Mouse (Mus musculus) ES-CJ7 (cell line): ENCODE data around the gene Klc1.
"Not testable (repeated sequence)": the region's sequence is repeated elsewhere in the genome, so short reads cannot be mapped to it uniquely, and the experiment has no call there.

Source experiments
- DNase-seq: peaks from one replicate; pipeline ENCODE4 v3.0.0; 2011; ENCODE audit warnings: low read depth, low spot score

Gene Klc1

GRCm38 (mm10) chr12:111758381-111759175 is at the start of gene Klc1:
TSS of gene Klc1 (plus strand) at chr12:111758849.
- DNase-seq = no peak

GRCm38 (mm10) chr12:111710091-111710490 is 48.6 kb upstream of the Klc1 start:
- no peak for DNase-seq

GRCm38 (mm10) chr12:111712476-111712875 is 46.2 kb upstream of the Klc1 start:
- DNase-seq = no peak

- DNase-seq = peak; percentile 82
Measured at GRCm38 (mm10) chr12:111713004-111713651, 45.5 kb upstream of the Klc1 start, which contains the start of the genes Bag5 and Apopt1. TSS of gene Bag5 (minus strand) at chr12:111713257. TSS of gene Apopt1 (plus strand) at chr12:111713261.

GRCm38 (mm10) chr12:111713880-111714279 is 44.8 kb upstream of the Klc1 start:
- not testable (repeated sequence) for DNase-seq

GRCm38 (mm10) chr12:111716505-111716904 is 42.1 kb upstream of the Klc1 start:
- DNase-seq = peak; percentile 52

GRCm38 (mm10) chr12:111718656-111719055 is 40.0 kb upstream of the Klc1 start:
- no peak for DNase-seq

GRCm38 (mm10) chr12:111720222-111720621 is 38.4 kb upstream of the Klc1 start:
- DNase-seq = peak; percentile 66

- DNase-seq = peak; percentile 60
Measured at GRCm38 (mm10) chr12:111722654-111723053, 36.0 kb upstream of the Klc1 start.

- no peak for DNase-seq
Measured at GRCm38 (mm10) chr12:111724638-111725337, 33.9 kb upstream of the Klc1 start.

GRCm38 (mm10) chr12:111725338-111726121 is 33.1 kb upstream of the Klc1 start:
- DNase-seq = no peak

GRCm38 (mm10) chr12:111726122-111726463 is 32.6 kb upstream of the Klc1 start:
- no peak for DNase-seq

- peak; percentile 47 for DNase-seq
Measured at GRCm38 (mm10) chr12:111727956-111728355, 30.7 kb upstream of the Klc1 start.

- DNase-seq = peak; percentile 90
Measured at GRCm38 (mm10) chr12:111731822-111732807, 26.5 kb upstream of the Klc1 start.

GRCm38 (mm10) chr12:111732921-111733320 is 25.7 kb upstream of the Klc1 start:
- no peak for DNase-seq

- no peak for DNase-seq
Measured at GRCm38 (mm10) chr12:111734912-111735311, 23.7 kb upstream of the Klc1 start.

GRCm38 (mm10) chr12:111736676-111737075 is 22.0 kb upstream of the Klc1 start:
- DNase-seq = not testable (repeated sequence)

GRCm38 (mm10) chr12:111737370-111737769 is 21.3 kb upstream of the Klc1 start:
- no peak for DNase-seq

GRCm38 (mm10) chr12:111738754-111739153 is 19.9 kb upstream of the Klc1 start:
- DNase-seq = peak; percentile 84

GRCm38 (mm10) chr12:111741338-111741737 is 17.3 kb upstream of the Klc1 start:
- no peak for DNase-seq
